Mouse (Mus musculus): ENCODE data around the gene Yeats2. TPM values are rescaled to one million over a fixed set of nuclear protein-coding genes. Genes with fewer than 3 reads are reported as not detected.
A peak's percentile ranks its signal among the peaks of the same experiment; 100 is the strongest.

Gene Yeats2
- polyA plus RNA-seq, 1 experiment from 2014 or later: 4.4 TPM

DNA sequence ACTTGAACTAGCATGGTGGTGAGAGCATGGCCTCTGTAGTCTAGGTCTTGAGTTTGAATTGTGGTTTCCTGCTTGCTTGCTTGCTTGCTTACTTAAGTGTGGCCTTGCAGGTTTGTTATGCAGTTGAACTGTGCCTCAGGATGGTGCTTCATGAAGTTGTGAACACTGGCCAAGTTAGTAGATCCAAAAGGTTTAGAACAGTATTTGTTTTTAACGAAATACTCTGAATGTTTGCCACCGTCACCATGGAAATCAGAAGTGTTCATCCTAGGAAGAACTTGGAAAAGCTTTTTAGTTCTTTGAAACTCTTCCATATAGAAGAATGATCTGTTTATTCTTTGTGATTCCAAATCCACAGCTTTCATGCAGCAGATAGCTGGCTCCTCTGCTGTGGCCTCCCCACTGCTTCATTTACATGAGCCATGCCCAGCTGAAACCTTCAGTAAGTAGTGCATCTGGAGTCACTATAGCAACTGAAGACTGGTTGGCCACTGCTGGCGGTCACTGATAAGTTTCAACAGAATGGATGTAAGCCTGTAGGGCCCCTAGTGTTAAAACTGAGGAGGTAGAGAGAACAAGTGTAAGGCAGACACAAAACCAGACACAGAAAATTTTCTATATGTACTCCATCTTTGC lies 28.7 kb downstream of the Yeats2 start:
- 52% methylated on average over 3 of the region's 3 CpGs for WGBS (ENCODE audit: insufficient replicate concordance)
- Histone ChIP-seq H3K4me1 (ENCODE audit: control insufficient read depth, low read depth, low read length) (peaks cover 13% of the 10 kb centered on the region), H3K9ac (ENCODE audit: low read depth, low read length) (no peak overlapping the region), H3K27me3 (ENCODE audit: control insufficient read depth, insufficient read depth, low read depth, low read length) (no peaks in the 10 kb centered on the region), H3K4me3 (ENCODE audit: low read depth, low read length) (no peak overlapping the region), H3K4me2 (ENCODE audit: low read depth, low read length) (peak overlapping the region; percentile 29; the same call in 1 of the 2 replicates), H3K36me3 (ENCODE audit: control insufficient read depth, insufficient read depth) (peaks cover 16% of the 10 kb centered on the region), H3K27ac (ENCODE audit: low read length) (peak overlapping the region; percentile 59), H3K9me3 (replicated peaks; ENCODE audit: control insufficient read depth, low read length) (no peaks in the 10 kb centered on the region)
- ATAC-seq (ENCODE audit: low read depth): peak; percentile 96

DNA sequence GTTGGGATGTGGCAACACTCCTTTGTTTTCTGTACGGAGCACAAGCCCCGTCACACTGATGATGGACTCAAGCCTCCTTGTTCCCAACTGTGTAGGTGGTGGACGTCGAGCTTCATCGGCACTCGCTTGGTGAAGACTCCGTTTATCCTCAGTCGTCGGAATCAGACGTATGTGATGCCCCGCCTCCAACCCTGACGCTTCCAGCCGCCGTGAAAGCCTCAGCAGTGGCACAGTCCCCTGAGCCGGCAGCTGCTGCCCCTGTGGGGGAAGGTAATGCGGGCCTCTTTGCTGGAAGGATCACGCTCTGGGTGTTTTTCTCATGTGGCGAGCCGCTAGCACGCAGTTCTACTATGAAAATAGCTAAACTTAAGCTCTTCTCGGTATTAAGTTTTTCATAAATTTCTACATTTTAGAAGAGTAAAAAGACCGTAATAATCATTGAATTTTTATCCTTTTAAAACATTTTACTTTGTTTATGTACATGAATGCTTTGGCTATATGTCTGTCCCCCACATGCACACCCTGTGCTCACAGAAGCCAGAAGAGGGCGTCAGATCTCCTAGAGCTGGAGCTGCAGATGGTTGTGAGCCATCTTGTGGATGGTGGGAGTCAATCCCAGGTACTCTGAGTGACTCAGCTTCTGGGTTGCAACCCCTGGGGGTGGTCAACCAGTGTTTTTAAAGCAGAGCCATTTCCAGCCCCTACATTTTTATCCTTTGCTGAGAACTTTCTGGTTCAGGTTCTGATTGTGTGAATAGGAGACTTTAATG lies 38.7 kb downstream of the Yeats2 start:
- no peak for ATAC-seq (ENCODE audit: low read depth)
- WGBS (ENCODE audit: insufficient replicate concordance): 87% methylated on average over 23 of the region's 23 CpGs
- H3K36me3 ChIP-seq (ENCODE audit: control insufficient read depth, insufficient read depth): peaks cover 5% of the 10 kb centered on the region

DNA sequence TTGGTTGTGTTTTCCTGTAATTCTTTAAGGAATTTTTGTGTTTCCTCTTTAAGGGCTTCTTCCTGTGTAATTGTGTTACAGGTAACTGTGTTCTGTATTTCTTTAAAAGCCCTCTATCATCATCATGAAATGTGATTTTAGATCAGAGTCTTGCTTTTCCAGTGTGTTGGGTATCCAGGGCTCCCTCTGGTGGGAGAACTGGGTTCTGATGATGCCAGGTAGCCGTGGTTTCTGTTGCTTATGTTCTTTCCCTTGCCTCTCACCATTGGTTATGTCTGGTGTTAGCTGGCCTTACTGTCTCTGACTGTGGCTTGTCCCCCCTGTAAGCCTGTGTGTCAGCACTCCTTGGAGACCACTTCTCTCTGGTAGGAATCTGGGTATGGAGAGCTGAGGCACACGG lies 44.5 kb downstream of the Yeats2 start:
- no peak overlapping the region for H3K27ac ChIP-seq (ENCODE audit: low read length)
- ATAC-seq (ENCODE audit: low read depth): no peak
- no peaks in the 10 kb centered on the region for H3K4me1 ChIP-seq (ENCODE audit: control insufficient read depth, low read depth, low read length)
- H3K4me3 ChIP-seq (ENCODE audit: low read depth, low read length): no peak overlapping the region
- H3K4me2 ChIP-seq (ENCODE audit: low read depth, low read length): no peak overlapping the region
- H3K27me3 ChIP-seq (ENCODE audit: control insufficient read depth, insufficient read depth, low read depth, low read length): no peaks in the 10 kb centered on the region
- no peak overlapping the region for H3K9ac ChIP-seq (ENCODE audit: low read depth, low read length)
- no peaks in the 10 kb centered on the region for H3K9me3 ChIP-seq (replicated peaks; ENCODE audit: control insufficient read depth, low read length)
- H3K36me3 ChIP-seq (ENCODE audit: control insufficient read depth, insufficient read depth): peaks cover 2% of the 10 kb centered on the region
- WGBS (ENCODE audit: insufficient replicate concordance): 53% methylated on average over 2 of the region's 2 CpGs

More for the DNA sequence above, 38.7 kb downstream of the Yeats2 start:
- H3K4me1 ChIP-seq (ENCODE audit: control insufficient read depth, low read depth, low read length): no peaks in the 10 kb centered on the region
- H3K27me3 ChIP-seq (ENCODE audit: control insufficient read depth, insufficient read depth, low read depth, low read length): no peaks in the 10 kb centered on the region
- no peak overlapping the region for H3K4me3 ChIP-seq (ENCODE audit: low read depth, low read length)
- H3K9me3 ChIP-seq (replicated peaks; ENCODE audit: control insufficient read depth, low read length): no peaks in the 10 kb centered on the region
- H3K4me2 ChIP-seq (ENCODE audit: low read depth, low read length): no peak overlapping the region
- H3K9ac ChIP-seq (ENCODE audit: low read depth, low read length): no peak overlapping the region
- no peak overlapping the region for H3K27ac ChIP-seq (ENCODE audit: low read length)

DNA sequence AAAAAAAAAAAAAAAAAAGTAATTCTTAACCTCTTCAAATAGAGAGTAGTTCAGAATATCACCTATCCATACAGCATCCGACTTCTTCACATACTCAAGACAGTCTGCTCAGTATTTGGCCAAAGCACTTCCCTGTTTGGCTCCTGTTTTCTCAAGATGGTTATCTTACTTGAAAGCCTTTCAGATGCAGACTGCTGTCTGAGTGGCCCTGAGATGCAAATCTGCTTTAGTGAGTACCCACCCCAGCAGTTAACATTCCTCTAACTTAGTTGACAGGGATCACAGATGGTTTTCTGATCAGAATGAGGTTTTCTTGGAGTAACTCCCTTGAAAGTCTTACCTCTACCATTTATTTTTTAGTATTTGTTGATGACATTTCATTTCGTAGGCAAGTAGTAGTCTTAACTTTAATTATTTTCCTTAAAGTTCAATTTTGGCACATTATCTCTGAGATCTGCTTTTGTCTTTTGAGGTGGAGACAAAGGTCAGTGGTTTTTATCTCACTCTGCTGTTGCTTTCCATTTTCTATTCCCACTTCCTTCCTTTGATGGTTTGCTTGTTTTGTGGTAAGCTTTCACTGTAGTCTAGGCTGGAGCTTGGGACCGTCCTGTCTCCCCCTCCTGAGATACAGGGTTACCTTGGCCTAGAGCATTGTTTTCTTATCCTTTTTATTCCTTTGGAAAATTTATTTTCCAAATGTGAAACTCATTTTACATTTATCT lies 50.5 kb downstream of the Yeats2 start:
- Histone ChIP-seq H3K36me3 (ENCODE audit: control insufficient read depth, insufficient read depth) (peaks cover 12% of the 10 kb centered on the region), H3K27me3 (ENCODE audit: control insufficient read depth, insufficient read depth, low read depth, low read length) (no peaks in the 10 kb centered on the region), H3K9ac (ENCODE audit: low read depth, low read length) (no peak overlapping the region), H3K4me3 (ENCODE audit: low read depth, low read length) (no peak overlapping the region), H3K4me2 (ENCODE audit: low read depth, low read length) (no peak overlapping the region), H3K9me3 (replicated peaks; ENCODE audit: control insufficient read depth, low read length) (no peaks in the 10 kb centered on the region), H3K27ac (ENCODE audit: low read length) (no peak overlapping the region), H3K4me1 (ENCODE audit: control insufficient read depth, low read depth, low read length) (no peaks in the 10 kb centered on the region)
- no peak for ATAC-seq (ENCODE audit: low read depth)
- WGBS (ENCODE audit: insufficient replicate concordance): 42% methylated on average over 3 of the region's 3 CpGs

DNA sequence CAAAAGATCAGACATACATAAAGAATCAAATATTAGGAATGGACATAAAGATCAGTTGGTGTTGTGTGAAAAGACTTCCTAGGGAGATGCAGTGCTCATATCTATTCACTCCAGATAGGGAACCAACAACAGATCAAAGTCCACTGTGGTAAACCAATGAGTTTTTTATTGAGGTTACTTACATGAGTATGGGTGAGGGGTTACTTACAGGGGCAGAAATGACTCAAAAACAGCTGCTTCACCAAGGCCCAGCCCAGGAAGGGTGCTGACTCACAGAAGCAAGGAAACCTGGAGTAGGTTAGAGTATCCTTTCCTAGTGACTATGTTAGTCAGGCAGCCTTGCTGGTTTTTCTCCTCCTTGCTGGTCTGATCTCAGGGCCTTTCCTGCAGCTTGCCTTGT lies 51.2 kb downstream of the Yeats2 start:
- no peak overlapping the region for H3K27ac ChIP-seq (ENCODE audit: low read length)
- peaks cover 12% of the 10 kb centered on the region for H3K36me3 ChIP-seq (ENCODE audit: control insufficient read depth, insufficient read depth)
- no peak for ATAC-seq (ENCODE audit: low read depth)
- no peaks in the 10 kb centered on the region for H3K4me1 ChIP-seq (ENCODE audit: control insufficient read depth, low read depth, low read length)
- no peak overlapping the region for H3K9ac ChIP-seq (ENCODE audit: low read depth, low read length)
- no peaks in the 10 kb centered on the region for H3K9me3 ChIP-seq (replicated peaks; ENCODE audit: control insufficient read depth, low read length)
- no peaks in the 10 kb centered on the region for H3K27me3 ChIP-seq (ENCODE audit: control insufficient read depth, insufficient read depth, low read depth, low read length)
- H3K4me3 ChIP-seq (ENCODE audit: low read depth, low read length): no peak overlapping the region
- no peak overlapping the region for H3K4me2 ChIP-seq (ENCODE audit: low read depth, low read length)

DNA sequence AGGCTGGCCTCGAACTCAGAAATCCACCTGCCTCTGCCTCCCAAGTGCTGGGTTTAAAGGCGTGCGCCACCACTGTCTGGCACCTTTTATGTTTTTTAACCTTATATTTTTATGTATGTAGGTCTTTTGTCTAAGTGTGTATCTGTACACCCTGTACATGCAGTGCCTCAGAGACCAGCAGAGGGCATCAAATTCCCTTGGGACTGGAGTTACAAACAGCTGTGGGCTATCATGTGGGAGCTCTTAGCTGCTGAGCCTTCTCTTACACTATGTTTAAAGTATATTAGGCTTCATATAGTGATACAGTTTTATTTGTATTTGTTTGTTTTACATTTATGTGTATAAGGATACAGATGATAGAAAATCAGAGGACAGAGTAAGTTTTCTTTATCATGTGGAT lies 54.7 kb downstream of the Yeats2 start:
- Histone ChIP-seq H3K4me1 (ENCODE audit: control insufficient read depth, low read depth, low read length) (no peaks in the 10 kb centered on the region), H3K36me3 (ENCODE audit: control insufficient read depth, insufficient read depth) (peaks cover 8% of the 10 kb centered on the region), H3K27ac (ENCODE audit: low read length) (no peak overlapping the region), H3K27me3 (ENCODE audit: control insufficient read depth, insufficient read depth, low read depth, low read length) (no peaks in the 10 kb centered on the region), H3K4me3 (ENCODE audit: low read depth, low read length) (no peak overlapping the region), H3K4me2 (ENCODE audit: low read depth, low read length) (no peak overlapping the region), H3K9ac (ENCODE audit: low read depth, low read length) (no peak overlapping the region), H3K9me3 (replicated peaks; ENCODE audit: control insufficient read depth, low read length) (no peaks in the 10 kb centered on the region)
- no peak for ATAC-seq (ENCODE audit: low read depth)
- 75% methylated on average over 3 of the region's 3 CpGs for WGBS (ENCODE audit: insufficient replicate concordance)

DNA sequence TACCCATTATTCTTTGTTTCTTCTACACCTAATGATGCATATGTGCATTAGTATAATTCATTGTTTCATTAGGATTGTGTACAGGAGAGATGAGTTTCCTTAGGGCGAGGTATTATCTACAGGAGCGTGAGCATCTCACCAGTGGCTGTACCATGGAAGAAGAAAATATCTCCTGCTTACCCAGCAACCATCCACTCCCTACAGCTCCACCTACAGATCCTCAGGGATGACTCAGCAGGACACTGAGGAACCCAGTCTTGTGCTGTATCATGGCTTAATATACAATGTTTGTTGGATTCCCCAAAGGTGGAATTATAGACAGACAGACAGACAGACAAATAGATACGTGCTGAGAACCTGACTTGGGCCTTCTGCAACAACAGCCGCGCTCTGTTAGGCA lies 56.1 kb downstream of the Yeats2 start:
- H3K27ac ChIP-seq (ENCODE audit: low read length): no peak overlapping the region
- ATAC-seq (ENCODE audit: low read depth): peak; percentile 39; the same call in 1 of the 2 replicates
- WGBS (ENCODE audit: insufficient replicate concordance): 76% methylated on average over 5 of the region's 5 CpGs
- H3K4me3 ChIP-seq (ENCODE audit: low read depth, low read length): no peak overlapping the region
- peaks cover 11% of the 10 kb centered on the region for H3K36me3 ChIP-seq (ENCODE audit: control insufficient read depth, insufficient read depth)
- no peaks in the 10 kb centered on the region for H3K27me3 ChIP-seq (ENCODE audit: control insufficient read depth, insufficient read depth, low read depth, low read length)
- H3K9me3 ChIP-seq (replicated peaks; ENCODE audit: control insufficient read depth, low read length): no peaks in the 10 kb centered on the region; the same call in 1 of the 2 replicates
- H3K4me1 ChIP-seq (ENCODE audit: control insufficient read depth, low read depth, low read length): no peaks in the 10 kb centered on the region
- H3K9ac ChIP-seq (ENCODE audit: low read depth, low read length): no peak overlapping the region
- no peak overlapping the region for H3K4me2 ChIP-seq (ENCODE audit: low read depth, low read length)

DNA sequence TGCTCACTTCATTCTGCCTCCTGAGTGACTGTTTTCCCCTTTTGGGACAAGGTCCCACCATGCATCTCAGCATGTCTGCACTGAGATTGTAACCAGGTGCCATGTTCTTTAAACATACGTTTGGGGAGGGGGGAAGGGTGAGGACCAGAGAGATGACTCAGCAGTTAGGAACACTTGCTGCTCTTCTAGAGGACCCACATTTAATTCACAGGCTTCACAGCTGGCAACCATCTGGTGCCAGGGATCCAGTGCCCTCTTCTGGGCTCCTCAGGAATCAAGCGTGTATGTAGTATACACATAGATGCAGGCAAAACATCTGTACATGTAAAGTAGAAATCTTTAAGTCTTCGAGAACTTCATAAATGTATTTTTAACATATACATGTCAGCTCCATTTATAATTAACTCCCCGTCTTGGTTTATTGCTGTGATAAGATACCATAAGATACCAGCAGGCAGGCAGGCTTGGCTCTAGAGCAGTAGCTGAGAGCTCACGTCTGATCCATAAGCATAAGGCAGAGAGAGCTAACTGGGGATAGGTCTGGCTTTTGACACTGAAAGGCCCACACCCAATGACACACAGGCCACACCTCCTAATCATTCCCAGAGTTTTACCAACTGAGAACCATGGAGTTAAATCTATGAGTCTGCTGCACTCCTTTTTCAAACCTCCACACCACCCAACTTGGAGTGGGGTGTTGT lies 58.8 kb downstream of the Yeats2 start:
- no peak for ATAC-seq (ENCODE audit: low read depth)
- no peak overlapping the region for H3K27ac ChIP-seq (ENCODE audit: low read length)
- H3K4me1 ChIP-seq (ENCODE audit: control insufficient read depth, low read depth, low read length): no peaks in the 10 kb centered on the region
- 68% methylated on average over 5 of the region's 5 CpGs for WGBS (ENCODE audit: insufficient replicate concordance)
- no peak overlapping the region for H3K9ac ChIP-seq (ENCODE audit: low read depth, low read length)
- no peaks in the 10 kb centered on the region for H3K27me3 ChIP-seq (ENCODE audit: control insufficient read depth, insufficient read depth, low read depth, low read length)
- H3K4me2 ChIP-seq (ENCODE audit: low read depth, low read length): no peak overlapping the region
- no peak overlapping the region for H3K4me3 ChIP-seq (ENCODE audit: low read depth, low read length)
- peaks cover 11% of the 10 kb centered on the region for H3K36me3 ChIP-seq (ENCODE audit: control insufficient read depth, insufficient read depth)
- no peaks in the 10 kb centered on the region; the same call in 1 of the 2 replicates for H3K9me3 ChIP-seq (replicated peaks; ENCODE audit: control insufficient read depth, low read length)

All from liver, embryonic 16.5 days (tissue).